Mouse (Mus musculus): ENCODE measurements around the gene 1700061G19Rik. TPM values are rescaled to one million over a fixed set of nuclear protein-coding genes. Genes with fewer than 3 reads are reported as not detected.
"Not testable (repeated sequence)": the region's sequence is repeated elsewhere in the genome, so short reads cannot be mapped to it uniquely, and the experiment has no call there.

1700061G19Rik gene
- total RNA-seq, 4 experiments from 2014 or later = not detected

- no peak for DNase-seq (ENCODE audit: low spot score in 2 of 2)
These were observed 4.9 kb upstream of the 1700061G19Rik start for GRCm38 (mm10) chr17:56870287-56870953.

- DNase-seq (ENCODE audit: low spot score in 2 of 2) = no peak
These were observed 3.5 kb upstream of the 1700061G19Rik start for GRCm38 (mm10) chr17:56871767-56872166.

GRCm38 (mm10) chr17:56872512-56872911 lies 2.8 kb upstream of the 1700061G19Rik start:
- no peak for DNase-seq (ENCODE audit: low spot score in 2 of 2)

GRCm38 (mm10) chr17:56874237-56874636 lies 1.0 kb upstream of the 1700061G19Rik start, which contains the start of gene Acsbg2:
Gene Acsbg2 (minus strand): TSS chr17:56874447.
- DNase-seq (ENCODE audit: low spot score in 2 of 2) = no peak

GRCm38 (mm10) chr17:56876465-56876864 lies 1.2 kb downstream of the 1700061G19Rik start:
- DNase-seq (ENCODE audit: low spot score in 2 of 2) = no peak

- DNase-seq (ENCODE audit: low spot score in 2 of 2) = no peak
These were observed 1.7 kb downstream of the 1700061G19Rik start for GRCm38 (mm10) chr17:56876981-56877380.

- DNase-seq (ENCODE audit: low spot score in 2 of 2) = no peak
These were observed 2.1 kb downstream of the 1700061G19Rik start for GRCm38 (mm10) chr17:56877426-56877825.

- no peak for DNase-seq (ENCODE audit: low spot score in 2 of 2)
These were observed 8.3 kb downstream of the 1700061G19Rik start for GRCm38 (mm10) chr17:56883612-56884011.

- DNase-seq (ENCODE audit: low spot score in 2 of 2) = no peak
These were observed 9.1 kb downstream of the 1700061G19Rik start for GRCm38 (mm10) chr17:56884331-56884730.

- no peak for DNase-seq (ENCODE audit: low spot score in 2 of 2)
These were observed 9.5 kb downstream of the 1700061G19Rik start for GRCm38 (mm10) chr17:56884809-56885208.

- no peak for DNase-seq (ENCODE audit: low spot score in 2 of 2)
These were observed 12.8 kb downstream of the 1700061G19Rik start for GRCm38 (mm10) chr17:56888050-56888449.

GRCm38 (mm10) chr17:56890018-56890417 lies 14.7 kb downstream of the 1700061G19Rik start:
- DNase-seq (ENCODE audit: low spot score in 2 of 2) = no peak

GRCm38 (mm10) chr17:56895368-56895918 lies 20.2 kb downstream of the 1700061G19Rik start:
- no peak for DNase-seq (ENCODE audit: low spot score in 2 of 2)

- no peak for DNase-seq (ENCODE audit: low spot score in 2 of 2)
These were observed 21.3 kb downstream of the 1700061G19Rik start for GRCm38 (mm10) chr17:56896513-56897129.

GRCm38 (mm10) chr17:56897630-56898195 lies 22.4 kb downstream of the 1700061G19Rik start:
- DNase-seq (ENCODE audit: low spot score in 2 of 2) = peak; percentile 66

- no peak for DNase-seq (ENCODE audit: low spot score in 2 of 2)
These were observed 27.4 kb downstream of the 1700061G19Rik start for GRCm38 (mm10) chr17:56902698-56903097.

- DNase-seq (ENCODE audit: low spot score in 2 of 2) = no peak
These were observed 30.9 kb downstream of the 1700061G19Rik start for GRCm38 (mm10) chr17:56906166-56906565.

GRCm38 (mm10) chr17:56907096-56907495 lies 31.8 kb downstream of the 1700061G19Rik start:
- no peak for DNase-seq (ENCODE audit: low spot score in 2 of 2)

GRCm38 (mm10) chr17:56907887-56908286 lies 32.6 kb downstream of the 1700061G19Rik start:
- no peak for DNase-seq (ENCODE audit: low spot score in 2 of 2)

- not testable (repeated sequence) for DNase-seq (ENCODE audit: low spot score in 2 of 2)
These were observed 34.5 kb downstream of the 1700061G19Rik start for GRCm38 (mm10) chr17:56909764-56910163.

- DNase-seq (ENCODE audit: low spot score in 2 of 2) = no peak
These were observed 37.7 kb downstream of the 1700061G19Rik start for GRCm38 (mm10) chr17:56913023-56913422.

- no peak for DNase-seq (ENCODE audit: low spot score in 2 of 2)
These were observed 38.2 kb downstream of the 1700061G19Rik start for GRCm38 (mm10) chr17:56913444-56913843.
